11 mouse cellular contexts compared by ENCODE assay signal in the genomic region with DNA sequence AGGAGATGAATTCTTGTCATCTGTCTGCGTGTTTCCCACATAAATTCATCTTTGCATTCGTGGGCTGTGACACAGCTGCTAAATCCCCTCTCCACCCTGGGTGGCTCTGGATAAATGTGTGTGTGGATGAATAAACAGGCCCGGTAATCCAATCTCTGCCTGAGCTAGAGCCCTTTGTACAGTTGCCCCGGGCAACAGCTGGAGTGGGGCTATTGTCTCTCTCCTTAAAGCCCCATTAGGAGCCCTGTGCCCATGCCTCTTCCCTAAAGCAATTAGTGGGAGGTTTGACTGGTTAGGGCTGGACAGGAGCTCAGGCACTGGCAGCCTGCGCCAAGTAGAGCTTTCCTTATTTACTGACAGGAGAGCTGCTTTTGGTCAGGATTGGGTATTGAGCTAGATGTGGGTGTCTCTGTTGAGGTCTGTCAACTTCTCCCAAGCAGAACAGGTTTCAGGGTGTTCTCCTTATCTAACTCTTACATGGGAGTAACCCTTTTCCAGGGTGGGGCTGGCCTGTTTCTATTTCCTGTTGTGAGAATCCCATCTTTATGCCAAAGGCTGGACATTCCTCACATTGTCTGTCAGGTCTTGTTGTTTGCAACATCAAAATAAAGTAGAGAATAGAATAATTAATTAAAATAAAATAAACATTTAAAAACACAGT. TPM values are rescaled to one million over a fixed set of nuclear protein-coding genes. Genes with fewer than 3 reads are reported as not detected.
A peak's percentile ranks its signal among the peaks of the same experiment; 100 is the strongest.
DNase-seq lines count a peak whose midpoint lies in the region; ATAC-seq and TF ChIP-seq lines count a peak whose summit lies in the region.
"Had no signal": no experiment of that assay in that cellular context is flagged by ENCODE, and none has a peak within 500 bp of the region (broad histone marks: within the 10 kb centered on the region; RNA-seq: fewer than 3 reads in every experiment).

No protein-coding gene starts in this region.

- no peak overlapping the region for H3K9ac ChIP-seq in embryonic facial prominence, embryonic 12.5 days
- H3K9ac ChIP-seq in hindbrain, postnatal 0 days (replicated peaks; ENCODE audit: low read length), result no peak overlapping the region
- H3K9ac ChIP-seq in neural tube, embryonic 15.5 days (replicated peaks), result no peak overlapping the region
- H3K9ac ChIP-seq: lung, embryonic 15.5 days had no signal

- no peak overlapping the region for H3K4me3 ChIP-seq in embryonic facial prominence, embryonic 12.5 days
- H3K4me3 ChIP-seq in hindbrain, postnatal 0 days (ENCODE audit: low read length), result no peak overlapping the region
- no peak overlapping the region for H3K4me3 ChIP-seq in neural tube, embryonic 15.5 days (replicated peaks)
- H3K4me3 ChIP-seq: lung, embryonic 15.5 days had no signal

- H3K4me1 ChIP-seq in embryonic facial prominence, embryonic 12.5 days, result peaks cover 7% of the 10 kb centered on the region; the same call in 1 of the 2 replicates
- H3K4me1 ChIP-seq in hindbrain, postnatal 0 days (ENCODE audit: insufficient read depth, low read length), result no peaks in the 10 kb centered on the region; the same call in 1 of the 2 replicates
- H3K4me1 ChIP-seq in neural tube, embryonic 15.5 days, result peaks cover 12% of the 10 kb centered on the region
- H3K4me1 ChIP-seq: lung, embryonic 15.5 days had no signal

- peaks cover 5% of the 10 kb centered on the region; the same call in 1 of the 2 replicates for H3K27me3 ChIP-seq in embryonic facial prominence, embryonic 12.5 days
- H3K27me3 ChIP-seq in hindbrain, postnatal 0 days (ENCODE audit: insufficient read depth, low read length), result no peaks in the 10 kb centered on the region
- no peaks in the 10 kb centered on the region for H3K27me3 ChIP-seq in neural tube, embryonic 15.5 days (replicated peaks)

- 20% methylated on average over 5 of the region's 5 CpGs for WGBS in embryonic facial prominence, embryonic 12.5 days
- WGBS in hindbrain, postnatal 0 days, result 13% methylated on average over 5 of the region's 5 CpGs
- 12% methylated on average over 5 of the region's 5 CpGs for WGBS in neural tube, embryonic 15.5 days

- DNase-seq in adrenal gland, adult (ENCODE audit: inconsistent age in 2 of 2, low spot score in 1 of 2), result peak; percentile 19 to 47
- DNase-seq in adrenal gland, adult 8-10 months, result no peak
- peak; percentile 48 for DNase-seq in hindbrain, postnatal 0 days (ENCODE audit: low spot score)
- DNase-seq in spleen, postnatal 4 days (ENCODE audit: low spot score in 2 of 2), result no peak
- no peak for DNase-seq in urinary bladder, adult 2 months (ENCODE audit: low spot score)
- DNase-seq: cerebellum, adult 11 months; layer of hippocampus, adult 9-11 months had no signal

- H3K4me2 ChIP-seq in embryonic facial prominence, embryonic 12.5 days (replicated peaks), result no peak overlapping the region
- H3K4me2 ChIP-seq in hindbrain, postnatal 0 days (ENCODE audit: low read depth, low read length), result no peak overlapping the region
- H3K4me2 ChIP-seq in neural tube, embryonic 15.5 days, result no peak overlapping the region
- H3K4me2 ChIP-seq: lung, embryonic 15.5 days had no signal

- H3K36me3 ChIP-seq in embryonic facial prominence, embryonic 12.5 days, result no peaks in the 10 kb centered on the region
- H3K36me3 ChIP-seq in hindbrain, postnatal 0 days (ENCODE audit: insufficient read depth, low read length), result no peaks in the 10 kb centered on the region
- H3K36me3 ChIP-seq in neural tube, embryonic 15.5 days, result no peaks in the 10 kb centered on the region
- H3K36me3 ChIP-seq: lung, embryonic 15.5 days had no signal

- H3K27ac ChIP-seq in embryonic facial prominence, embryonic 12.5 days, result 0 out of 2 replicates have a peak overlapping the region, but pooled peaks have one; percentile 18
- H3K27ac ChIP-seq in hindbrain, postnatal 0 days, result no peak overlapping the region
- H3K27ac ChIP-seq in neural tube, embryonic 15.5 days (replicated peaks), result peak overlapping the region; percentile 7; the same call in 1 of the 2 replicates
- H3K27ac ChIP-seq: lung, embryonic 15.5 days had no signal

- TF ChIP-seq CTCF in hindbrain, postnatal 0 days (IDR thresholded peaks at IDR 0.05; ENCODE audit: low read depth), result no peak

- ATAC-seq in embryonic facial prominence, embryonic 12.5 days (ENCODE audit: insufficient number of reproducible peaks, insufficient read depth, low FRiP score, low TSS enrichment), result peak; percentile 77
- ATAC-seq in hindbrain, postnatal 0 days, result peak; percentile 79
- ATAC-seq in neural tube, embryonic 15.5 days (ENCODE audit: low FRiP score), result peak; percentile 69; the same call in 1 of the 2 replicates
- no peak for ATAC-seq in erythroid progenitor cell, adult 5-6 weeks (replicated peaks; ENCODE audit: low FRiP score, poor library complexity, severe bottlenecking)

- H3K9me3 ChIP-seq in embryonic facial prominence, embryonic 12.5 days, result no peaks in the 10 kb centered on the region
- no peaks in the 10 kb centered on the region for H3K9me3 ChIP-seq in hindbrain, postnatal 0 days (ENCODE audit: low read length)
- H3K9me3 ChIP-seq in neural tube, embryonic 15.5 days (replicated peaks), result no peaks in the 10 kb centered on the region
- H3K9me3 ChIP-seq: lung, embryonic 15.5 days had no signal

RNA-seq across cellular contexts. Expression of a gene that starts 38.5 kb away (rescaled TPM):
- 10 to 100 TPM; 62.7 to 87.3 (median 75.5) TPM for total RNA-seq in adrenal gland, adult 8-10 months (2022)
- 25.4 and 26.6 TPM in 2 replicates for polyA plus RNA-seq in embryonic facial prominence, embryonic 12.5 days (2016; fragmentation: Nextera tagmentation; extraction: Ambion mirVana)
- total RNA-seq in hindbrain, postnatal 0 days (2014; rRNA removed), result 38.0 and 41.1 TPM in 2 replicates
- polyA plus RNA-seq in hindbrain, postnatal 0 days (2015; fragmentation: Nextera tagmentation; extraction: Ambion mirVana), result 15.4 and 18.8 TPM in 2 replicates
- polyA plus RNA-seq in neural tube, embryonic 15.5 days (2015; fragmentation: Nextera tagmentation; extraction: Ambion mirVana), result 16.7 and 19.7 TPM in 2 replicates
- 22.1 and 36.4 TPM in 2 replicates for polyA plus RNA-seq in urinary bladder, adult 2 months (2012; rRNA removed)
- 12.6 and 32.4 TPM in 2 replicates for total RNA-seq in erythroid progenitor cell, adult 5-6 weeks (2015; ENCODE audit: low replicate concordance)
- total RNA-seq in erythroid progenitor cell, adult 5-6 weeks (2017; ENCODE audit: low replicate concordance), result 13.6 and 17.1 TPM in 2 replicates

RNA-seq across cellular contexts. Expression of a gene that starts 57.4 kb away (rescaled TPM):
- total RNA-seq in adrenal gland, adult 8-10 months (2022), result under 1 TPM; 0.14 to 0.17 (median 0.16) TPM
- polyA plus RNA-seq in embryonic facial prominence, embryonic 12.5 days (2016; fragmentation: Nextera tagmentation; extraction: Ambion mirVana), result 0.99 and 1.6 TPM in 2 replicates
- 26.7 and 27.8 TPM in 2 replicates for total RNA-seq in hindbrain, postnatal 0 days (2014; rRNA removed)
- 16.4 and 19.8 TPM in 2 replicates for polyA plus RNA-seq in hindbrain, postnatal 0 days (2015; fragmentation: Nextera tagmentation; extraction: Ambion mirVana)
- 19.4 and 23.3 TPM in 2 replicates for polyA plus RNA-seq in neural tube, embryonic 15.5 days (2015; fragmentation: Nextera tagmentation; extraction: Ambion mirVana)
- 3.9 and 4.0 TPM in 2 replicates for polyA plus RNA-seq in urinary bladder, adult 2 months (2012; rRNA removed)
- 1.7 and 3.2 TPM in 2 replicates for total RNA-seq in erythroid progenitor cell, adult 5-6 weeks (2015; ENCODE audit: low replicate concordance)
- 0.26 TPM in 1 of 2 replicates, not detected in the other for total RNA-seq in erythroid progenitor cell, adult 5-6 weeks (2017; ENCODE audit: low replicate concordance)

Comparison
In these comparisons a context has a peak if more than half of its experiments do, and no peak if none do; other contexts are left out.
1. DNase-seq: peak in adrenal gland, adult (2 of 2) and hindbrain, postnatal 0 days (single experiment); none in adrenal gland, adult 8-10 months (single experiment), spleen, postnatal 4 days (0 of 2) and urinary bladder, adult 2 months (single experiment).